Mouse (Mus musculus): ENCODE data around the gene Dusp7. TPM values are rescaled to one million over a fixed set of nuclear protein-coding genes. Genes with fewer than 3 reads are reported as not detected.
A peak's percentile ranks its signal among the peaks of the same experiment; 100 is the strongest.

Gene Dusp7
- polyA plus RNA-seq, 2 experiments, result 73.0 to 130 TPM

GRCm38 (mm10) chr9:106357167-106357566, 11.3 kb upstream of the Dusp7 start:
- 22% methylated on average over 3 of the region's 3 CpGs for WGBS
- H3K4me2 ChIP-seq (replicated peaks; ENCODE audit: low read depth, low read length, severe bottlenecking), result no peak overlapping the region
- no peak overlapping the region for H3K9ac ChIP-seq (ENCODE audit: low read depth, low read length, severe bottlenecking)
- H3K9me3 ChIP-seq (ENCODE audit: control insufficient read depth, low read length), result no peaks in the 10 kb centered on the region
- ATAC-seq (ENCODE audit: low FRiP score, low read depth), result no peak
- DNase-seq (ENCODE audit: low spot score), result no peak
- no peaks in the 10 kb centered on the region for H3K27me3 ChIP-seq (ENCODE audit: control insufficient read depth, insufficient read depth, low read length)
- TF ChIP-seq POLR2A (IDR thresholded peaks at IDR 0.05; ENCODE audit: borderline replicate concordance, extremely low read depth, insufficient read depth, insufficient read length), result no peak
- peaks cover 68% of the 10 kb centered on the region for H3K4me1 ChIP-seq (ENCODE audit: control insufficient read depth, insufficient read depth, low read length)
- no peaks in the 10 kb centered on the region for H3K36me3 ChIP-seq (ENCODE audit: control insufficient read depth, insufficient read depth, low read length)
- peak overlapping the region; percentile 95 for H3K27ac ChIP-seq (replicated peaks; ENCODE audit: low read depth, low read length)
- H3K4me3 ChIP-seq (replicated peaks; ENCODE audit: low read length), result no peak overlapping the region

- Histone ChIP-seq H3K27ac (replicated peaks; ENCODE audit: low read depth, low read length) (peak overlapping the region; percentile 38; the same call in 1 of the 2 replicates), H3K9ac (ENCODE audit: low read depth, low read length, severe bottlenecking) (no peak overlapping the region), H3K27me3 (ENCODE audit: control insufficient read depth, insufficient read depth, low read length) (no peaks in the 10 kb centered on the region), H3K4me3 (replicated peaks; ENCODE audit: low read length) (no peak overlapping the region), H3K4me1 (ENCODE audit: control insufficient read depth, insufficient read depth, low read length) (peaks cover 50% of the 10 kb centered on the region), H3K9me3 (ENCODE audit: control insufficient read depth, low read length) (no peaks in the 10 kb centered on the region), H3K4me2 (replicated peaks; ENCODE audit: low read depth, low read length, severe bottlenecking) (no peak overlapping the region), H3K36me3 (ENCODE audit: control insufficient read depth, insufficient read depth, low read length) (no peaks in the 10 kb centered on the region)
- ATAC-seq (ENCODE audit: low FRiP score, low read depth), result no peak
- DNase-seq (ENCODE audit: low spot score), result no peak
- no peak for TF ChIP-seq POLR2A (IDR thresholded peaks at IDR 0.05; ENCODE audit: borderline replicate concordance, extremely low read depth, insufficient read depth, insufficient read length)
- WGBS, result 46% methylated on average over 6 of the region's 6 CpGs
These were observed 9.1 kb upstream of the Dusp7 start for GRCm38 (mm10) chr9:106359297-106359696.

GRCm38 (mm10) chr9:106361140-106361539, 7.3 kb upstream of the Dusp7 start:
- Histone ChIP-seq H3K9me3 (ENCODE audit: control insufficient read depth, low read length) (no peaks in the 10 kb centered on the region), H3K4me1 (ENCODE audit: control insufficient read depth, insufficient read depth, low read length) (peaks cover 44% of the 10 kb centered on the region), H3K36me3 (ENCODE audit: control insufficient read depth, insufficient read depth, low read length) (no peaks in the 10 kb centered on the region), H3K27me3 (ENCODE audit: control insufficient read depth, insufficient read depth, low read length) (no peaks in the 10 kb centered on the region), H3K4me2 (replicated peaks; ENCODE audit: low read depth, low read length, severe bottlenecking) (no peak overlapping the region), H3K4me3 (replicated peaks; ENCODE audit: low read length) (no peak overlapping the region), H3K27ac (replicated peaks; ENCODE audit: low read depth, low read length) (no peak overlapping the region), H3K9ac (ENCODE audit: low read depth, low read length, severe bottlenecking) (no peak overlapping the region)
- WGBS, result 69% methylated on average over 6 of the region's 6 CpGs
- ATAC-seq (ENCODE audit: low FRiP score, low read depth) (no peak), DNase-seq (ENCODE audit: low spot score) (no peak)
- no peak for TF ChIP-seq POLR2A (IDR thresholded peaks at IDR 0.05; ENCODE audit: borderline replicate concordance, extremely low read depth, insufficient read depth, insufficient read length)

DNA sequence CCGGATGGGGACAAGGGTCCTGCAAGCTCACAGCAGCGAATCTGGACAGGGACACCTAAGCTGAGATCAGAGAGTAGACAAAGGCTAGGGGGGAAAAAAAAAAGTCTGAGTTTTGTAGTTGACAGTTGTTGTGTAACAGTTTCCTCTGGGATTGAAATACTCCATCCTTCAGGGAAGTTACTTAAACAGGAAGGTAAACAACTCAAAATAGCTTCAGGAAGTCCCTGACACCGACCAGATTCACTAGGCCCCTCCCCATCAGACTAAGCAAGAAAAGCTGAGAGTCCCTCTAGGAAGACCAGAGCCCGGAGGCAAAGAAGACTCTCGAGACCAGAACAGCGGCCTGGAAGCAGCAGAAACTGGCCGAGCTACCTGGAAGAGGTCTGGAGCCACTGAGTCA, 3.1 kb upstream of the Dusp7 start:
- Histone ChIP-seq H3K27ac (replicated peaks; ENCODE audit: low read depth, low read length) (no peak overlapping the region), H3K4me3 (replicated peaks; ENCODE audit: low read length) (no peak overlapping the region), H3K4me2 (replicated peaks; ENCODE audit: low read depth, low read length, severe bottlenecking) (no peak overlapping the region), H3K36me3 (ENCODE audit: control insufficient read depth, insufficient read depth, low read length) (peaks cover 4% of the 10 kb centered on the region; the same call in 1 of the 2 replicates), H3K4me1 (ENCODE audit: control insufficient read depth, insufficient read depth, low read length) (peaks cover 17% of the 10 kb centered on the region), H3K27me3 (ENCODE audit: control insufficient read depth, insufficient read depth, low read length) (no peaks in the 10 kb centered on the region), H3K9me3 (ENCODE audit: control insufficient read depth, low read length) (no peaks in the 10 kb centered on the region), H3K9ac (ENCODE audit: low read depth, low read length, severe bottlenecking) (no peak overlapping the region)
- no peak for DNase-seq (ENCODE audit: low spot score)
- no peak for ATAC-seq (ENCODE audit: low FRiP score, low read depth)
- 74% methylated on average over 7 of the region's 7 CpGs for WGBS
- no peak for TF ChIP-seq POLR2A (IDR thresholded peaks at IDR 0.05; ENCODE audit: borderline replicate concordance, extremely low read depth, insufficient read depth, insufficient read length)

GRCm38 (mm10) chr9:106366188-106366587, 2.2 kb upstream of the Dusp7 start:
- TF ChIP-seq POLR2A (IDR thresholded peaks at IDR 0.05; ENCODE audit: borderline replicate concordance, extremely low read depth, insufficient read depth, insufficient read length), result no peak
- Histone ChIP-seq H3K4me2 (replicated peaks; ENCODE audit: low read depth, low read length, severe bottlenecking) (peak overlapping the region; percentile 71; the same call in 1 of the 2 replicates), H3K9ac (ENCODE audit: low read depth, low read length, severe bottlenecking) (no peak overlapping the region), H3K9me3 (ENCODE audit: control insufficient read depth, low read length) (no peaks in the 10 kb centered on the region), H3K4me1 (ENCODE audit: control insufficient read depth, insufficient read depth, low read length) (peaks cover 25% of the 10 kb centered on the region), H3K4me3 (replicated peaks; ENCODE audit: low read length) (no peak overlapping the region), H3K27ac (replicated peaks; ENCODE audit: low read depth, low read length) (peak overlapping the region; percentile 82), H3K36me3 (ENCODE audit: control insufficient read depth, insufficient read depth, low read length) (peaks cover 13% of the 10 kb centered on the region), H3K27me3 (ENCODE audit: control insufficient read depth, insufficient read depth, low read length) (no peaks in the 10 kb centered on the region)
- ATAC-seq (ENCODE audit: low FRiP score, low read depth) (no peak), DNase-seq (ENCODE audit: low spot score) (no peak)
- WGBS, result 40% methylated on average over 1 of the region's 1 CpGs

GRCm38 (mm10) chr9:106367001-106367400, 1.4 kb upstream of the Dusp7 start:
- Histone ChIP-seq H3K27me3 (ENCODE audit: control insufficient read depth, insufficient read depth, low read length) (no peaks in the 10 kb centered on the region), H3K9me3 (ENCODE audit: control insufficient read depth, low read length) (no peaks in the 10 kb centered on the region), H3K4me3 (replicated peaks; ENCODE audit: low read length) (peak overlapping the region; percentile 88), H3K4me1 (ENCODE audit: control insufficient read depth, insufficient read depth, low read length) (peaks cover 34% of the 10 kb centered on the region), H3K9ac (ENCODE audit: low read depth, low read length, severe bottlenecking) (peak overlapping the region; percentile 61), H3K27ac (replicated peaks; ENCODE audit: low read depth, low read length) (peak overlapping the region; percentile 82), H3K36me3 (ENCODE audit: control insufficient read depth, insufficient read depth, low read length) (peaks cover 21% of the 10 kb centered on the region), H3K4me2 (replicated peaks; ENCODE audit: low read depth, low read length, severe bottlenecking) (peak overlapping the region; percentile 71)
- DNase-seq (ENCODE audit: low spot score) (no peak), ATAC-seq (ENCODE audit: low FRiP score, low read depth) (no peak)
- WGBS, result 11% methylated on average over 5 of the region's 5 CpGs
- no peak for TF ChIP-seq POLR2A (IDR thresholded peaks at IDR 0.05; ENCODE audit: borderline replicate concordance, extremely low read depth, insufficient read depth, insufficient read length)
